ENCODE assay signal across 9 mouse cellular contexts in the genomic region with DNA sequence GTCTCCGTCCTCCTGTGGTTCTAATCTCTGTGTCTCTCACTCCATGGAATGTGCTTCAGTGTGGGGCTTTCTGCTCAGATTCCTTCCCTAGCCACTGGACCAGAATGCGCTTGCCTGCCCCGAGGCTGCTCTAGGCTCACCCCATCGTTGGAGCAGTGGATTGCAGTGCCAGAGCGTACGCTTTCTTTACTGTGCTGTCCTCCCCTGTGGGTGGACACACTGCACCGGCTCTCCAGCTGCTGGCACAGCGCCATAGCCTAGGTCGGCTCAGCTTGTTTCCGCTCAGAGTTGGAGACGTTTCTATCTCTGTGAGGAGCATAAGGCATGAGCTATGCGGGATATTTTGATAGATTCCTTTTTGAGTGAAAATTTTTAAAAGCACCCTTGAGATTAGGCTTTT. TPM values are rescaled to one million over a fixed set of nuclear protein-coding genes. Genes with fewer than 3 reads are reported as not detected.
A peak's percentile ranks its signal among the peaks of the same experiment; 100 is the strongest.
DNase-seq lines count a peak whose midpoint lies in the region; ATAC-seq and TF ChIP-seq lines count a peak whose summit lies in the region.
"Had no signal": no experiment of that assay in that cellular context is flagged by ENCODE, and none has a peak within 500 bp of the region (broad histone marks: within the 10 kb centered on the region; RNA-seq: fewer than 3 reads in every experiment).

No protein-coding gene starts in this region.

- TF ChIP-seq CTCF in hindbrain, postnatal 0 days (IDR thresholded peaks at IDR 0.05; ENCODE audit: low read depth): no peak

- no peak overlapping the region for H3K4me2 ChIP-seq in hindbrain, embryonic 13.5 days
- H3K4me2 ChIP-seq in hindbrain, embryonic 12.5 days (replicated peaks): no peak overlapping the region
- H3K4me2 ChIP-seq in forebrain, embryonic 16.5 days (ENCODE audit: low read length): no peak overlapping the region
- H3K4me2 ChIP-seq in hindbrain, postnatal 0 days (ENCODE audit: low read depth, low read length): 0 out of 2 replicates have a peak overlapping the region, but pooled peaks have one; percentile 4
- H3K4me2 ChIP-seq: embryonic facial prominence, embryonic 15.5 days had no signal

- 57% methylated on average over 12 of the region's 12 CpGs for whole genome bisulfite sequencing in hindbrain, embryonic 13.5 days
- WGBS in hindbrain, embryonic 12.5 days: 69% methylated on average over 12 of the region's 12 CpGs
- 47% methylated on average over 12 of the region's 12 CpGs for WGBS in forebrain, embryonic 16.5 days
- WGBS in hindbrain, postnatal 0 days: 32% methylated on average over 12 of the region's 12 CpGs

- H3K9me3 ChIP-seq in hindbrain, embryonic 13.5 days: no peaks in the 10 kb centered on the region
- H3K9me3 ChIP-seq in hindbrain, embryonic 12.5 days (replicated peaks): no peaks in the 10 kb centered on the region
- no peaks in the 10 kb centered on the region for H3K9me3 ChIP-seq in forebrain, embryonic 16.5 days (ENCODE audit: control insufficient read depth, low read length)
- H3K9me3 ChIP-seq in hindbrain, postnatal 0 days (ENCODE audit: low read length): no peaks in the 10 kb centered on the region
- H3K9me3 ChIP-seq: embryonic facial prominence, embryonic 15.5 days had no signal

- no peak overlapping the region for H3K9ac ChIP-seq in hindbrain, embryonic 13.5 days
- H3K9ac ChIP-seq in hindbrain, embryonic 12.5 days: no peak overlapping the region
- no peak overlapping the region for H3K9ac ChIP-seq in forebrain, embryonic 16.5 days (replicated peaks; ENCODE audit: low read depth, low read length)
- H3K9ac ChIP-seq in hindbrain, postnatal 0 days (replicated peaks; ENCODE audit: low read length): no peak overlapping the region
- H3K9ac ChIP-seq: embryonic facial prominence, embryonic 15.5 days had no signal

- no peak overlapping the region for H3K27ac ChIP-seq in hindbrain, embryonic 13.5 days
- no peak overlapping the region for H3K27ac ChIP-seq in hindbrain, embryonic 12.5 days
- H3K27ac ChIP-seq in forebrain, embryonic 16.5 days (ENCODE audit: low read length): no peak overlapping the region
- no peak overlapping the region for H3K27ac ChIP-seq in hindbrain, postnatal 0 days
- H3K27ac ChIP-seq: embryonic facial prominence, embryonic 15.5 days had no signal

- no peak overlapping the region for H3K4me3 ChIP-seq in hindbrain, embryonic 13.5 days
- H3K4me3 ChIP-seq in hindbrain, embryonic 12.5 days: no peak overlapping the region
- no peak overlapping the region for H3K4me3 ChIP-seq in forebrain, embryonic 16.5 days (replicated peaks; ENCODE audit: low read length)
- no peak overlapping the region for H3K4me3 ChIP-seq in hindbrain, postnatal 0 days (ENCODE audit: low read length)
- H3K4me3 ChIP-seq: embryonic facial prominence, embryonic 15.5 days had no signal

- ATAC-seq in hindbrain, embryonic 13.5 days (ENCODE audit: low FRiP score): 0 out of 2 replicates have a peak, but pooled peaks have one; percentile 52
- ATAC-seq in hindbrain, embryonic 12.5 days (ENCODE audit: low FRiP score): no peak
- 0 out of 2 replicates have a peak, but pooled peaks have one; percentile 38 for ATAC-seq in forebrain, embryonic 16.5 days
- peak; percentile 74; the same call in 1 of the 2 replicates for ATAC-seq in hindbrain, postnatal 0 days
- no peak for ATAC-seq in megakaryocyte, adult 5-6 weeks (ENCODE audit: poor library complexity, severe bottlenecking)

- no peaks in the 10 kb centered on the region for H3K27me3 ChIP-seq in hindbrain, embryonic 13.5 days
- H3K27me3 ChIP-seq in hindbrain, embryonic 12.5 days: no peaks in the 10 kb centered on the region
- H3K27me3 ChIP-seq in forebrain, embryonic 16.5 days (replicated peaks; ENCODE audit: control insufficient read depth, insufficient read depth, low read length): no peaks in the 10 kb centered on the region
- no peaks in the 10 kb centered on the region for H3K27me3 ChIP-seq in hindbrain, postnatal 0 days (ENCODE audit: insufficient read depth, low read length)
- H3K27me3 ChIP-seq: embryonic facial prominence, embryonic 15.5 days had no signal

- peak; percentile 39 for DNase-seq in adipocyte (ENCODE audit: low spot score)
- peak; percentile 72 for DNase-seq in hindbrain, postnatal 0 days (ENCODE audit: low spot score)
- peak; percentile 59 to 74 for DNase-seq in lung, adult 18-20 months
- peak; percentile 56 for DNase-seq in skeletal muscle tissue, adult 2 months (ENCODE audit: low read depth, low spot score)

- H3K36me3 ChIP-seq in hindbrain, embryonic 13.5 days: no peaks in the 10 kb centered on the region
- no peaks in the 10 kb centered on the region for H3K36me3 ChIP-seq in hindbrain, embryonic 12.5 days
- H3K36me3 ChIP-seq in forebrain, embryonic 16.5 days (ENCODE audit: control insufficient read depth, insufficient read depth): no peaks in the 10 kb centered on the region
- no peaks in the 10 kb centered on the region for H3K36me3 ChIP-seq in hindbrain, postnatal 0 days (ENCODE audit: insufficient read depth, low read length)
- H3K36me3 ChIP-seq: embryonic facial prominence, embryonic 15.5 days had no signal

- H3K4me1 ChIP-seq in hindbrain, embryonic 13.5 days (replicated peaks): peaks cover 7% of the 10 kb centered on the region; the same call in 1 of the 2 replicates
- no peaks in the 10 kb centered on the region; the same call in 1 of the 2 replicates for H3K4me1 ChIP-seq in hindbrain, embryonic 12.5 days
- no peaks in the 10 kb centered on the region for H3K4me1 ChIP-seq in forebrain, embryonic 16.5 days (replicated peaks; ENCODE audit: control insufficient read depth, insufficient read depth, low read length)
- no peaks in the 10 kb centered on the region for H3K4me1 ChIP-seq in hindbrain, postnatal 0 days (ENCODE audit: insufficient read depth, low read length)

RNA-seq across cellular contexts. Expression of gene Snx9, which starts 31.4 kb away (rescaled TPM):
- 7.5 and 8.4 TPM in 2 replicates for polyA plus RNA-seq in hindbrain, embryonic 13.5 days (2015; fragmentation: Nextera tagmentation; extraction: Ambion mirVana)
- 20.8 and 22.0 TPM in 2 replicates for polyA plus RNA-seq in hindbrain, embryonic 12.5 days (2016; fragmentation: Nextera tagmentation; extraction: Ambion mirVana)
- 4.5 and 6.1 TPM in 2 replicates for polyA plus RNA-seq in forebrain, embryonic 16.5 days (2015; fragmentation: Nextera tagmentation; extraction: Ambion mirVana)
- total RNA-seq in hindbrain, postnatal 0 days (2014; rRNA removed): 6.2 and 12.5 TPM in 2 replicates
- polyA plus RNA-seq in hindbrain, postnatal 0 days (2015; fragmentation: Nextera tagmentation; extraction: Ambion mirVana): 6.7 and 7.0 TPM in 2 replicates
- 51.4 and 51.8 TPM in 2 replicates for total RNA-seq in megakaryocyte, adult 5-6 weeks (2015)
- total RNA-seq in megakaryocyte, adult 5-6 weeks (2017): 36.6 and 37.1 TPM in 2 replicates

Comparison
In these comparisons a context has a peak if more than half of its experiments do, and no peak if none do; other contexts are left out.
1. ATAC-seq: peak in hindbrain, embryonic 13.5 days (single experiment), forebrain, embryonic 16.5 days (single experiment) and hindbrain, postnatal 0 days (single experiment); none in hindbrain, embryonic 12.5 days (single experiment) and megakaryocyte, adult 5-6 weeks (single experiment).
2. Peak in every context shown above with its lines, with median percentiles within 50 percentile points of each other: DNase-seq.